11 mouse cellular contexts compared by ENCODE assay signal in the genomic region with DNA sequence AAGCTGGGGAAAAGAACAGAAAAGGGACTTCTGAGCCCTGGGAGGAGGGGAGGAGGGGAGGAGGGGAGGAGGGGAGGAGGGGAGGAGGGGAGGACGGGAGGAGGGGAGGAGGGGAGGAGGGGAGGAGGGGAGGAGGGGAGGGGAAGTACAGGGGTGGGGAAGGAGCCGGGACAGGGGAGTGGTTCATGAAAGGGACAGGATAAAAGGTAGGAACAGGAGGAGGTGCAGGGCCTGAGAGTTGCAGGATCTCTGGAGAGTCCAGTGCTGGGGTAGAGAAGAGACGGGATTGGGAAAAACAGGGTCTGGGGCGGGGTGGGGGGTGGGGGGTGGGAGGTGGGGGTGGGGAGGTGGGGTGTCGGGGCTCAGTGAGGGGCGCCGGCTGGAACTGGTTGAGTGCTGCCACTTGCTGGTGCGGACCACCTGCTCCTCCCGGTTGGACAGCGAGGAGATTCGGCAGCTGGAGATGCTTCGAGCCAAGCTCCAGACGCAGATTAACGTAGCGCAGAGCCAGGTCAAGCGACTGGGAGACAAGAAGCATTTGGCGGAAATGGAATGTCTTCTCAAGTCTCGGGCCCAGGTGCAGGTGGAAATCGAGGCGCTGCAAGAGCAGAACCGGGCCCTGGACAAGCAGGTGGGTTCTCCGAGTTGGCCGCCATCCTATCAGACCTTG. TPM values are rescaled to one million over a fixed set of nuclear protein-coding genes. Genes with fewer than 3 reads are reported as not detected.
DNase-seq lines count a peak whose midpoint lies in the region; ATAC-seq and TF ChIP-seq lines count a peak whose summit lies in the region.
"Had no signal": no experiment of that assay in that cellular context is flagged by ENCODE, and none has a peak within 500 bp of the region (broad histone marks: within the 10 kb centered on the region; RNA-seq: fewer than 3 reads in every experiment).

No protein-coding gene starts in this region.

- H3K4me3 ChIP-seq in kidney, embryonic 15.5 days (replicated peaks) = 0 out of 2 replicates have a peak overlapping the region, but pooled peaks have one; percentile 9
- no peak overlapping the region for H3K4me3 ChIP-seq in hindbrain, embryonic 12.5 days
- no peak overlapping the region for H3K4me3 ChIP-seq in midbrain, embryonic 15.5 days
- H3K4me3 ChIP-seq in gastrocnemius, adult 2 months = no peak overlapping the region

- WGBS in kidney, embryonic 15.5 days = 11% methylated on average over 22 of the region's 23 CpGs
- WGBS in hindbrain, embryonic 12.5 days = 23% methylated on average over 16 of the region's 23 CpGs
- 14% methylated on average over 18 of the region's 23 CpGs for WGBS in midbrain, embryonic 15.5 days

- intact Hi-C loops in gastrocnemius, adult 2 months (cut with DNase I) = no loop called here

- ATAC-seq in kidney, embryonic 15.5 days (replicated peaks; ENCODE audit: low FRiP score) = no peak
- no peak for ATAC-seq in hindbrain, embryonic 12.5 days (ENCODE audit: low FRiP score)
- no peak for ATAC-seq in midbrain, embryonic 15.5 days (replicated peaks)

- peak overlapping the region; percentile 38 for H3K4me2 ChIP-seq in kidney, embryonic 15.5 days
- peak overlapping the region; percentile 21; the same call in 1 of the 2 replicates for H3K4me2 ChIP-seq in hindbrain, embryonic 12.5 days (replicated peaks)
- H3K4me2 ChIP-seq in midbrain, embryonic 15.5 days = peak overlapping the region; percentile 35

- DNase-seq in kidney, postnatal 36 days = no peak
- DNase-seq in brain, embryonic 14.5 days (ENCODE audit: low read depth) = peak; percentile 54
- DNase-seq in gastrocnemius, adult 8-10 months (ENCODE audit: low spot score in 2 of 2) = no peak
- DNase-seq in gastrocnemius, adult 2 months = no peak
- DNase-seq in urinary bladder, postnatal 10 days (ENCODE audit: low spot score) = no peak
- DNase-seq: adrenal gland, adult 2 months; cerebellum, postnatal 25 days; right cerebral cortex, postnatal 25 days had no signal

- no peaks in the 10 kb centered on the region for H3K27me3 ChIP-seq in kidney, embryonic 15.5 days
- peaks cover 23% of the 10 kb centered on the region for H3K27me3 ChIP-seq in hindbrain, embryonic 12.5 days
- H3K27me3 ChIP-seq in midbrain, embryonic 15.5 days (replicated peaks) = peaks cover 8% of the 10 kb centered on the region; the same call in 1 of the 2 replicates

- H3K9ac ChIP-seq in kidney, embryonic 15.5 days = no peak overlapping the region
- H3K9ac ChIP-seq in hindbrain, embryonic 12.5 days = no peak overlapping the region
- no peak overlapping the region for H3K9ac ChIP-seq in midbrain, embryonic 15.5 days

- peaks cover 5% of the 10 kb centered on the region; the same call in 1 of the 2 replicates for H3K9me3 ChIP-seq in kidney, embryonic 15.5 days (replicated peaks)
- peaks cover 9% of the 10 kb centered on the region; the same call in 1 of the 2 replicates for H3K9me3 ChIP-seq in hindbrain, embryonic 12.5 days (replicated peaks)
- no peaks in the 10 kb centered on the region for H3K9me3 ChIP-seq in midbrain, embryonic 15.5 days

- peaks cover 9% of the 10 kb centered on the region; the same call in 1 of the 2 replicates for H3K36me3 ChIP-seq in kidney, embryonic 15.5 days
- no peaks in the 10 kb centered on the region for H3K36me3 ChIP-seq in hindbrain, embryonic 12.5 days
- H3K36me3 ChIP-seq in midbrain, embryonic 15.5 days (replicated peaks) = no peaks in the 10 kb centered on the region

- TF ChIP-seq POLR2A in brain, embryonic 14.5 days (IDR thresholded peaks at IDR 0.05; ENCODE audit: borderline replicate concordance, extremely low read depth, insufficient read depth, insufficient read length, poor library complexity, severe bottlenecking) = no peak

- no peak for TF ChIP-seq CTCF in brain, embryonic 14.5 days (IDR thresholded peaks at IDR 0.05; ENCODE audit: borderline replicate concordance, extremely low read depth, insufficient read depth, insufficient read length)
- TF ChIP-seq CTCF in gastrocnemius, adult 2 months (IDR thresholded peaks at IDR 0.05) = no peak

- H3K4me1 ChIP-seq in kidney, embryonic 15.5 days = peaks cover 20% of the 10 kb centered on the region
- no peaks in the 10 kb centered on the region for H3K4me1 ChIP-seq in hindbrain, embryonic 12.5 days
- H3K4me1 ChIP-seq in midbrain, embryonic 15.5 days = peaks cover 7% of the 10 kb centered on the region; the same call in 1 of the 2 replicates

- no peak overlapping the region for H3K27ac ChIP-seq in kidney, embryonic 15.5 days
- no peak overlapping the region for H3K27ac ChIP-seq in hindbrain, embryonic 12.5 days
- no peak overlapping the region for H3K27ac ChIP-seq in midbrain, embryonic 15.5 days
- no peak overlapping the region for H3K27ac ChIP-seq in gastrocnemius, adult 2 months

RNA-seq across cellular contexts. Expression of a gene that starts 4.9 kb away (rescaled TPM):
- 10.8 and 12.2 TPM in 2 replicates for polyA plus RNA-seq in kidney, embryonic 15.5 days (2015; fragmentation: Nextera tagmentation; extraction: Ambion mirVana)
- polyA plus RNA-seq in brain, embryonic 14.5 days (2012; rRNA removed) = 5.8 and 7.6 TPM in 2 replicates
- polyA plus RNA-seq in hindbrain, embryonic 12.5 days (2016; fragmentation: Nextera tagmentation; extraction: Ambion mirVana) = 5.5 and 6.8 TPM in 2 replicates
- 6.0 TPM in 2 replicates for polyA plus RNA-seq in midbrain, embryonic 15.5 days (2015; fragmentation: Nextera tagmentation; extraction: Ambion mirVana)
- total RNA-seq in gastrocnemius, adult 8-10 months (2022) = under 1 TPM in 3 of 4 experiments, not detected in 1; 0.19 to 0.85 (median 0.29) TPM
- total RNA-seq in gastrocnemius, adult 2 months (2021) = under 1 TPM; 0.28 to 0.45 TPM

RNA-seq across cellular contexts. Expression of a gene that starts 7.6 kb away (rescaled TPM):
- 164 and 194 TPM in 2 replicates for polyA plus RNA-seq in kidney, embryonic 15.5 days (2015; fragmentation: Nextera tagmentation; extraction: Ambion mirVana)
- 27.7 and 27.8 TPM in 2 replicates for polyA plus RNA-seq in brain, embryonic 14.5 days (2012; rRNA removed)
- 42.6 and 55.0 TPM in 2 replicates for polyA plus RNA-seq in hindbrain, embryonic 12.5 days (2016; fragmentation: Nextera tagmentation; extraction: Ambion mirVana)
- 35.2 and 40.3 TPM in 2 replicates for polyA plus RNA-seq in midbrain, embryonic 15.5 days (2015; fragmentation: Nextera tagmentation; extraction: Ambion mirVana)
- 10 to 100 TPM in 1 of 4 experiments, 1 to 10 TPM in 3; 6.2 to 10.2 (median 6.8) TPM for total RNA-seq in gastrocnemius, adult 8-10 months (2022)
- total RNA-seq in gastrocnemius, adult 2 months (2021) = 10 to 100 TPM in 1 of 2 experiments, 1 to 10 TPM in 1; 7.7 to 18.2 TPM

RNA-seq across cellular contexts. Expression of a gene that starts 32.0 kb away (rescaled TPM):
- 6.2 and 6.5 TPM in 2 replicates for polyA plus RNA-seq in kidney, embryonic 15.5 days (2015; fragmentation: Nextera tagmentation; extraction: Ambion mirVana)
- polyA plus RNA-seq in brain, embryonic 14.5 days (2012; rRNA removed) = 19.1 and 23.3 TPM in 2 replicates
- 3.4 and 5.2 TPM in 2 replicates for polyA plus RNA-seq in hindbrain, embryonic 12.5 days (2016; fragmentation: Nextera tagmentation; extraction: Ambion mirVana)
- 7.7 and 10.2 TPM in 2 replicates for polyA plus RNA-seq in midbrain, embryonic 15.5 days (2015; fragmentation: Nextera tagmentation; extraction: Ambion mirVana)
- 10 to 100 TPM; 52.6 to 67.7 (median 56.3) TPM for total RNA-seq in gastrocnemius, adult 8-10 months (2022)
- 10 to 100 TPM; 51.3 to 66.3 TPM for total RNA-seq in gastrocnemius, adult 2 months (2021)

RNA-seq across cellular contexts. Expression of a gene that starts 32.2 kb away (rescaled TPM):
- polyA plus RNA-seq in kidney, embryonic 15.5 days (2015; fragmentation: Nextera tagmentation; extraction: Ambion mirVana) = 0.93 and 1.1 TPM in 2 replicates
- 0.30 and 0.41 TPM in 2 replicates for polyA plus RNA-seq in brain, embryonic 14.5 days (2012; rRNA removed)
- 0.52 TPM in 1 of 2 replicates, not detected in the other for polyA plus RNA-seq in hindbrain, embryonic 12.5 days (2016; fragmentation: Nextera tagmentation; extraction: Ambion mirVana)
- polyA plus RNA-seq in midbrain, embryonic 15.5 days (2015; fragmentation: Nextera tagmentation; extraction: Ambion mirVana) = 0.22 TPM in 1 of 2 replicates, not detected in the other
- not detected for total RNA-seq in gastrocnemius, adult 8-10 months (2022)
- not detected for total RNA-seq in gastrocnemius, adult 2 months (2021)
- total RNA-seq: adrenal gland, adult 2 months had no signal

RNA-seq across cellular contexts. Expression of a gene that starts 50.6 kb away (rescaled TPM):
- polyA plus RNA-seq in kidney, embryonic 15.5 days (2015; fragmentation: Nextera tagmentation; extraction: Ambion mirVana) = 0.42 and 0.47 TPM in 2 replicates
- polyA plus RNA-seq in brain, embryonic 14.5 days (2012; rRNA removed) = 13.2 and 31.1 TPM in 2 replicates
- polyA plus RNA-seq in hindbrain, embryonic 12.5 days (2016; fragmentation: Nextera tagmentation; extraction: Ambion mirVana) = 1.6 TPM in 2 replicates
- polyA plus RNA-seq in midbrain, embryonic 15.5 days (2015; fragmentation: Nextera tagmentation; extraction: Ambion mirVana) = 2.7 and 3.9 TPM in 2 replicates
- under 1 TPM in 2 of 4 experiments, not detected in 2; 0.07 to 0.11 TPM for total RNA-seq in gastrocnemius, adult 8-10 months (2022)
- total RNA-seq in gastrocnemius, adult 2 months (2021) = under 1 TPM; 0.13 to 0.14 TPM
